Mouse (Mus musculus) gonadal fat pad, adult 2 months (tissue): ENCODE data around the gene AA467197. TPM values are rescaled to one million over a fixed set of nuclear protein-coding genes. Genes with fewer than 3 reads are reported as not detected.

Experiments
- DNase-seq: peaks from one replicate; pipeline ENCODE4 v3.0.0-alpha.2; 2012; ENCODE audit warnings: low read depth
- polyA plus RNA-seq: library from polyadenylated mRNA; depleted of rRNA; stranded (reverse); fragments of >200 nt; gene quantifications from 2 replicates; pipeline ENCODE4 v1.2.3, GENCODE M21; 2012

Gene AA467197
- polyA plus RNA-seq, 1 experiment, result 1.0 TPM

DNA sequence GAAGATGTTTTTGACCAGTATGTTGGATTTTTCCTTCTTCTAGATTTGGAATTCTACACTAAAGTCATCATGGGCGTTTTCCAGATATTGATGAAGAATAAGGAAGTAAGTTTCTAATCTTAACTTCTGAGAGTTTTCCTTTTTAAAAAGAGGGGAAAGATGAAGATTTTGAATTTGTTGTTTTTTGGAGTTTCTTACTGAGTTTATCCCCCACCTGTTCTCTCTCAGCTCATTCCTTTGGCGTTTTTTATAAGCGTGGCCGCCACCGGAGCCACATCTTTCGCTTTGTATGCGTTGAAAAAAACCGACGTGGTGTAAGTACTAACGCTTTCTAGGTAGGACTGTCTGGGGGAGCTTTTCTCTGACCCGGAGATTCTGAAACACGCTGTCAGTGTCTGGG lies 1.2 kb downstream of the AA467197 start:
- DNase-seq, result no peak

DNA sequence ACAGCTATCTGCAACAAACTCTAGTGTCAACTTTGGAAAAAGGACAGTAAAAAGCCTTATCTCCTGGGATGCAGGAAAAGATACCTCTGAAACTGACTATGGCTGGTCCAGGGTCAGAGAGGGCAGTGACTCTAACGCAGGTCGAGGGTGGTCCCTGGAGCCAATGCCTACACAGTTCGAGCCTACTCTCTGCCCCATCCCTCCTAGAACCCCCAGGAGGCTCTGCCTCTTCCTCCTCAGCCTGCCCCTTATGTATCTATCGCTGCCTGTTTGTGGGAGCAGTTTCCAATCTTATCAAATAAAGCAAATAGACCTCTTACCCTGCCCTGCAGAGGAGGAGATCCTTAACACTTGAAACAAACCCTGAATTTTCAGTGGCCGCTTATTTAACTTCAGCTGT lies 1.9 kb downstream of the AA467197 start:
- DNase-seq, result no peak

GRCm38 (mm10) chr2:122652096-122653084 lies 15.6 kb downstream of the AA467197 start:
- no peak for DNase-seq

DNA sequence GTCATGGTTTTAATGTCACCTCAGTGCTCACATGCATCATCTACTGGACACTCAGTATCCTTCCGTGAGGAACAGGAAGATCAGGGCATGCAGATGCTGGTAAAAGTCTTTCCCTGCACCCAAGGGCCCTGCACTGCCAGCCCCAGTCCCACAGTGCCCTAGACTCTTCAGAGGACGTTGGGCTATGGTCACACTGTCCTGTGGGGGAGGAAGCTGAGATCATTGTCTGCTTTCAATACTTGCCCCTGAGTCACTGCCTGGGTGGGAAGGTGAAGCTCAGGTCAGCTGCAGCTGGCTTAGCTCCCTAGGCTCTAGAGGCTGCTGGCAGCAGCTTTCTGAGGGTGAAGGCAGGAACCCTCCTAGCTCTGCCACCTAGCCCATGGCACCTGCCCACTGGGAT lies 19.3 kb downstream of the AA467197 start:
- no peak for DNase-seq

DNA sequence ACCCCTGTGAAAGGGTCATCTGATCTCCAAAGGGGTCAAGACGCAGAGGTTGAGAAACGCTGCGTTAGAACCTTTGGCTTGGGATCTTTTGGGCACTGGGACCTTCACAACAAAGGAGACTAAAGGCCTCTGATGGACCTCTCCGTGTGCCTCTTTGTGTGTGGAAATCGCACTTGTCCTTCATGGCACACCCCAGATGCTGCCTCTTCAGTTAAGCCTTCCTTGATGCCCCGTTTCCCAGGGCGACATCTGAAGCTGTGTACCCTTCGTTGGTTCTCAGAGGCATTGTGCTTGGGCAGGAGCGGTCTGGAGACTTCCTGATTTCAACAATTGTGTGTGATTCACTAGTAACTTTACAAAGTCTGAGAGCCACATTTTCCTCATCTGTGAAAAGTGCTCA lies 20.0 kb downstream of the AA467197 start:
- DNase-seq, result no peak

- no peak for DNase-seq
Measured at GRCm38 (mm10) chr2:122657707-122658524, 21.1 kb downstream of the AA467197 start.

GRCm38 (mm10) chr2:122659825-122660224 lies 23.0 kb downstream of the AA467197 start:
- DNase-seq, result no peak

DNA sequence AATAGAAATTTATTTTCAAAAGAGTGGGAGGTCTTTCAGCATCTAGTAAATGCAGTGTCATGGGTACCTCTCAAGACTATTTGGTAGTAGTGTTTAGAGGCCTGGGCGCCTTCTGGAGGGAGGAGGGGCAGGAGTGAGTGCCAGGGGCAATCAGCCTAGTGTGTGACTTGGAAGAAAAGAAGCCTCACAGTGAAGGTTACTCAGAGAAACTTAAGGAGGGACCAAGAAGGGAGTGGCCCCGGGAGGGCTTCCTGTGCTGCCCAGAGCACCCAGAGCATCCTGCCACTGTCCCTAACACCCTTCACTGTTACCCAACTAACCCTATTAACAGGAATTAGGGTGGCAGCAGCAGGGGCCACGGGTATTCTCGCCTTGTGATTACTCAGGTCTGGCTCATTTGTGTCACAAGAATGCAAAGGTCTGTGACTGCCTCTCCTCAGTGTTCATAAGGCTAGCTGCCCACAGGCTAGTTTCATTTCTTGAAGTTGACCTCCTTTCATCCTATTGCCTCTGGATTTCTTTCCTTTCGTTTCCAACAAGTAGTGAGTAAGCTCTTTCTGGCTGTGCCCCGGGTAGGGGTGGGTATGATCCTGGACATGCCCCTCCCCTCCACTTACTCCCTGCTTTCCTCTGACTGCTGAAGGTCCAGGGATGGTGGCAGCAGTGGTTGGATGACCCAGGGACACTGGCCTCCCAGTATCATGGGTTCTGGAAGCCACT lies 28.6 kb downstream of the AA467197 start:
- DNase-seq, result no peak

DNA sequence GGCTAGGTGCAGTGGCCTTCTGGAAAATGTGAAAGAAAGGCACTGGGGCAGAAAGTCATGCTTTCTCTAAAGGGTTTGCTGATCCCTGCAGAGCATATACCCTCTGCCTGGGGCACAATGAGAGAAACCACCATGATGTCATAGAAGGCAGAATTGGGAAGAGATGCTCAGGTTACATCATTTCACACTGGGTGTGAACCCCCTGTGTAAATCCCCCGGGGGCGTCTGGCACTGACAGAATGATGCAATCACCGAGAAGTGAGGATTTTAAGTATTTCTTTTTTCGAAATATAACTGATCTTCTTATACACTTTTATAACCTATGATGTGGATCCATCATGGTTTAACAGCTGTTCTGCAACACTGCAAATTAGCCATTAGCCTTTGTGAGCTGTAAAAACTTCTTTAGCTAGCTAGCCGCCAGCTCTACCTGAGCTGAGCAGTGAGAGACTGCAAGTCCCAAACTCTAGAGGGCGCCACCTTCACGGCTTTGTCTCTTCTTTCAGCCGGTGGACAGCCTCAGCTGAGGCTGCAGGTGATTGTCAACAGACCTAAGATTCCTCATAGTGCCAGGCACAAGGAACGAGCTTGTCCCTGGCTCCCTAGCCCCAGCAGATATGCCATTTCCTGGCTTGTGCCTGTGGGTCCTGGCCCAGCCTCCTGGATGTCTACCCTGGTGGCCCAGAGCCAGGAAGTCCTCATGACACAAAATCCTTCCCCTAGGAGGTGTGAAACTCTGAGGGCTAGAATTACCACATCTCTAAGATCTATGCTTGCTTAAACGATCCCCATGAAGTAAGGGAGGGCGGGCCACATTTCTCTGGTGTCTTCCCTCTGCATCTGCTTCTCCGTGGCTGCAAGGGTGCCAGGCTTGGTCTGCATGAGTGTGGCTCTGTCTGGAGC lies 29.4 kb downstream of the AA467197 start:
- no peak for DNase-seq

DNA sequence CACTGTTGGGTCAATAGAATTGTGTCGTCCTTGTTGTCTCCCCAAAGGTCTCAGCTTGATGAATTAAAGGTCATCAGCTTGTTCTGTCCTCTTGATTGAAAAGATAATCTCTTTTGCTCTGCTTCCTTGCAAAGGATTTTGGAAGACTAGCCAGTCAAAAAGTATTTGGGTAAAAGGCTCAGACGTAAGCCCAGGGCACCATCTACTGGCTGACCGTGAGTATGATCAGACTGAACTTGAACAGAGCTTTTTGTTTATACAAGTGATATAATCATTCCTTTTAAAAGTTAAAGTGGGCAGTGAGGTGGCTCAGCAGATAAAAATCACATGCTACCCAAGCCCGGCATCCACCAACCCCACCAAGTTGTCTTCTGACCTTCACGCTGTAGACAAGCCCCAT lies 31.1 kb downstream of the AA467197 start:
- DNase-seq, result no peak

DNA sequence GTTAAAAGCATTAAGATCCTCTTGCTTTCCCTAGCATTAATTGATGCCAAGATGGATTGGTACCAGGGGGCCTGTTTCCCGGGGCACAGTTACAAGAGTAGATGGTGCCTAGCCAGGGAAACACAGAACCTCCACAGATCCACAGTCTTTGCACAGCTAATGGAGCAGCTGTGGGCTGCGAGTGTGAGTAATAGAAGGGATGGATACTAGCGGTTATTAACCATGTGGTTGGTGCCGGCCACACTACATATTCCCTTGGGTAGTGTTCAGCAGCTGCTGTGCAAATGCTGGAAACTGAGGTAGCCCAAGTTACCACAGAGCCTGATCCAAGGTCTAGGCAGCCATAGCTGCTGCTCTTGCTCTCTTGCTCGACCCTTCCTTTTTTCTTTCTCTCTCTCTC lies 34.9 kb downstream of the AA467197 start:
- no peak for DNase-seq

DNA sequence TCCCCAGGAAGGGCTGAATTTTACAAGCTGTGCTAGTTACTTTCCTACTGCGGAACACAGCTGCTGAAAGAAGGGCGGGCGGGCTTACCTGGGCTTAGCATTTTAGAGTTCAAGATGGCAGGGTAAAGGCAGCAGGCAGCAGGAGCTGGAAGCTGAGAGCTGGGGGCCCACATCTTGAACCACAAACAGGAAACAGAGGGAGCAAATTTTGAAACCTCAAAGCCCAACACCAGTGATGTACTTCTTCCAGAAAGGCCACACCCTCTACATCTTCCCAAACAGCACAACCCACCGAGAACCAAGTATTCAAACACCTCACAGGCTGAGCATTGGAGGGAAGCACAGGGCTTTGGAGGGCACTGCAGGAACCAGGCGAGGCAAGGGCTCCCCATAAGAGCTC lies 36.1 kb downstream of the AA467197 start:
- DNase-seq, result no peak

- no peak for DNase-seq
Measured at GRCm38 (mm10) chr2:122675126-122675525, 38.3 kb downstream of the AA467197 start.

DNA sequence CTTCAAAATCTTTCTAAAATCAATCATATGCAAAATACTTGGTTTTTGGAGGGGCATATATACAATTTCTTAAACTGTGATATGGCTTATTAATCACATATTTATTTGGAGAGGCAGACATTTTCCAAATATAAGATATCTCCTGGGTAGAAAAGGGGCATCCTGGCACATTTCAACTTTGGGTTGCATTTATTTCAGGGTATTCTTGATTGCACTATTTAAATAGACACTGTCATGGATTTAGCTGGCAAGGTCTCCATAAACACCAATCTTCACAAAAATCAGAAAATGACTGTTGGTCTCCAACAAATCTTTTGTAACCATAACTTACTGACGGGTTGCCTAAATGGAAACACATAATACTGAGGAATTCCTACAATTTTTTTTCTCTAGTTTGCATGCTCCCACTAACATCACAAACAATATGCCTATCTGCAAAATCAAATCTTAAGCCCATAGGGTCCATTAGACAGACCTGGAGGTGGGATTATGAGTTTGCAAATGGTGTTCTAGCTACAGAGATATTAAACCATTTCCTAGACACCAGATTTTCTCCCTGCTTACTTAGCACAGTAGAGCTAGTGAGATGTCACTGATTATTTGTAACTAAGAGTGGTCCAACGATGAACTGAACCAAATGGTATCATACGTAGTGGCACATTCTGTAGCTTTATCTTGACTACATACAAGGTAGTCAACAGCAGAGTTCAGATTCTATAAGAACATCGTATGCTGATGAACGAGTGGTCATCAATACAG lies 44.8 kb downstream of the AA467197 start:
- no peak for DNase-seq

GRCm38 (mm10) chr2:122682520-122682919 lies 45.7 kb downstream of the AA467197 start:
- no peak for DNase-seq

DNA sequence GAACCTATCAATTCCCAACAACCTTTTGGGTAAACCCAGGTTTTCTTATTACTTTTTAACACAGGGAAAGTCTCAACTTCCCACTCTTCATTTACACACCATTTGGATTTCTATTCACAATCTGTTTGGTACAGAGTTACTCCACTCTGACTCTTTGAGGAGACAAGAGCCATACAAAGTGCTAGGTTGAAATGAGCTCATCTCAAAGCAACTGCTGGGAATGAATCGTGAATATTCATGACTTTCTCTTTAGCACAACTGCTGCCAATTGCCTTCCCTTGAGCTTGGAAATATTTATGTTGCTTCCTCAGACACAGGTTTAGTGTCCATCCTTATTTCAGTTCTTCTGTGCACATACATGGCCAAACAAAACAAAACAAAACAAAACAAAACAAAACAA lies 46.9 kb downstream of the AA467197 start:
- DNase-seq, result no peak

DNA sequence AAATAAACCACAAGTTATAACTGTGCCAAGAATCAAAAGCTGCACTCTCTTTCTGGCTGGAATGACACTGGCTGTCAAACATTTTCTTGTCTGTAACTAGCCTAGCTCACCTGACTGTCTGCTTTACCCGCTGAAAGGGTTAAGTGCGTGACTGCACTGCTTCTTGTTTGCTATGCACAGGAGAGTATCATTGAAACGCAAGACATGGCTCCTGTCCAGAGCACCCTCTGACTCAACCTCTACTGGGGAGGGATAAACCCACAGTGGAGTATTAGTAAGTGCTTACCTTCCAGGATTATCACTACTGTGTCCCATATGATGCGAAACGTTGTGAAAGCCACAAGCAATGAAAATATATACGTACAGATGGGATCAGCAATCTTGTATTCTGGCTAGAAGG lies 49.9 kb downstream of the AA467197 start:
- no peak for DNase-seq
